Mouse (Mus musculus) forebrain, embryonic 16.5 days (tissue): ENCODE measurements around the gene Kcnh7. TPM values are rescaled to one million over a fixed set of nuclear protein-coding genes. Genes with fewer than 3 reads are reported as not detected.

Source experiments
- ATAC-seq: fragments of 200-750 bp; cut with Nextera tagmentation; 2 replicates; pipeline ENCODE4 v1.8.0; 2017; ENCODE audit warnings: mild to moderate bottlenecking, moderate library complexity
- H3K27ac ChIP-seq: fragments of 300-500 bp; sonication (generic); 2 replicates; pipeline ENCODE4 v1.5.1; 2014; ENCODE audit warnings: low read length, control low read depth
- H3K27me3 ChIP-seq: fragments of 300-500 bp; sonication (generic); replicated peaks from 2 replicates; pipeline ENCODE4 v1.6.1; 2014; ENCODE audit warnings: low read length; ENCODE audit not compliant: control insufficient read depth, insufficient read depth
- H3K36me3 ChIP-seq: fragments of 300-500 bp; sonication (generic); 2 replicates; pipeline ENCODE4 v1.6.1; 2014; ENCODE audit not compliant: control insufficient read depth, insufficient read depth
- H3K4me1 ChIP-seq: fragments of 300-500 bp; sonication (generic); replicated peaks from 2 replicates; pipeline ENCODE4 v1.6.1; 2014; ENCODE audit warnings: low read length; ENCODE audit not compliant: control insufficient read depth, insufficient read depth
- H3K4me2 ChIP-seq: fragments of 300-500 bp; sonication (generic); 2 replicates; pipeline ENCODE4 v1.6.1; 2014; ENCODE audit warnings: mild to moderate bottlenecking, low read length, control low read depth
- H3K4me3 ChIP-seq: fragments of 300-500 bp; sonication (generic); replicated peaks from 2 replicates; pipeline ENCODE4 v1.5.1; 2014; ENCODE audit warnings: mild to moderate bottlenecking, low read length, control low read depth
- H3K9ac ChIP-seq: fragments of 300-500 bp; sonication (generic); replicated peaks from 2 replicates; pipeline ENCODE4 v1.6.1; 2014; ENCODE audit warnings: low read depth, low read length, control low read depth
- H3K9me3 ChIP-seq: fragments of 300-500 bp; sonication (generic); 2 replicates; pipeline ENCODE4 v1.6.1; 2016; ENCODE audit warnings: low read length; ENCODE audit not compliant: control insufficient read depth
- WGBS: fragments of 180-500 bp; shearing (Covaris S2); extraction: QIAGEN DNeasy Blood & Tissue Kit; methylation state at CpG from one replicate; pipeline ENCODE4 v1.1.7; 2014; 5-methylcytosine and 5-hydroxymethylcytosine counted together
- polyA plus RNA-seq: library from polyadenylated mRNA; unstranded; fragments of >200 nt; fragmentation: Nextera tagmentation; extraction: Ambion mirVana; gene quantifications from 2 replicates; pipeline ENCODE4 v1.2.1, GENCODE M21; 2015

The Kcnh7 gene
- polyA plus RNA-seq, 1 experiment from 2014 or later: 14.1 TPM

- no peaks in the 10 kb centered on the region for H3K9me3 ChIP-seq
- H3K4me2 ChIP-seq: no peak overlapping the region
- WGBS: 69% methylated on average over 2 of the region's 2 CpGs
- no peaks in the 10 kb centered on the region for H3K27me3 ChIP-seq
- H3K27ac ChIP-seq: no peak overlapping the region
- no peak overlapping the region for H3K9ac ChIP-seq
- no peak; the same call in 1 of the 2 replicates for ATAC-seq
- H3K4me3 ChIP-seq: no peak overlapping the region
- H3K4me1 ChIP-seq: peaks cover 3% of the 10 kb centered on the region; the same call in 1 of the 2 replicates
- H3K36me3 ChIP-seq: no peaks in the 10 kb centered on the region
Measured at GRCm38 (mm10) chr2:62997692-62998091, 186.4 kb downstream of the Kcnh7 start.

GRCm38 (mm10) chr2:62988616-62989015 is 195.5 kb downstream of the Kcnh7 start:
- H3K27me3 ChIP-seq: no peaks in the 10 kb centered on the region
- H3K4me3 ChIP-seq: no peak overlapping the region
- H3K27ac ChIP-seq: no peak overlapping the region
- no peak for ATAC-seq
- H3K9ac ChIP-seq: no peak overlapping the region
- H3K4me1 ChIP-seq: no peaks in the 10 kb centered on the region
- no peaks in the 10 kb centered on the region for H3K36me3 ChIP-seq
- no peak overlapping the region for H3K4me2 ChIP-seq
- no peaks in the 10 kb centered on the region for H3K9me3 ChIP-seq

GRCm38 (mm10) chr2:62983936-62984335 is 200.2 kb downstream of the Kcnh7 start:
- Histone ChIP-seq H3K4me1 (no peaks in the 10 kb centered on the region), H3K4me2 (no peak overlapping the region), H3K9me3 (no peaks in the 10 kb centered on the region), H3K9ac (no peak overlapping the region), H3K36me3 (no peaks in the 10 kb centered on the region), H3K27ac (no peak overlapping the region), H3K4me3 (no peak overlapping the region), H3K27me3 (no peaks in the 10 kb centered on the region)
- 33% methylated on average over 2 of the region's 2 CpGs for WGBS
- no peak for ATAC-seq

- Histone ChIP-seq H3K4me1 (no peaks in the 10 kb centered on the region), H3K9me3 (peaks cover 5% of the 10 kb centered on the region; the same call in 1 of the 2 replicates), H3K4me3 (no peak overlapping the region), H3K27me3 (no peaks in the 10 kb centered on the region), H3K36me3 (no peaks in the 10 kb centered on the region), H3K9ac (no peak overlapping the region), H3K4me2 (no peak overlapping the region), H3K27ac (no peak overlapping the region)
- WGBS: 77% methylated on average over 1 of the region's 1 CpGs
- ATAC-seq: no peak
Measured at GRCm38 (mm10) chr2:62935273-62935874, 248.7 kb downstream of the Kcnh7 start.

GRCm38 (mm10) chr2:62928494-62928893 is 255.6 kb downstream of the Kcnh7 start:
- Histone ChIP-seq H3K9ac (no peak overlapping the region), H3K9me3 (no peaks in the 10 kb centered on the region), H3K4me2 (no peak overlapping the region), H3K4me3 (no peak overlapping the region), H3K36me3 (no peaks in the 10 kb centered on the region), H3K4me1 (no peaks in the 10 kb centered on the region), H3K27me3 (no peaks in the 10 kb centered on the region), H3K27ac (no peak overlapping the region)
- 85% methylated on average over 3 of the region's 3 CpGs for WGBS
- no peak for ATAC-seq

- WGBS: 78% methylated on average over 3 of the region's 3 CpGs
- no peaks in the 10 kb centered on the region for H3K9me3 ChIP-seq
- ATAC-seq: no peak
Measured at GRCm38 (mm10) chr2:62928065-62928464, 256.0 kb downstream of the Kcnh7 start.

GRCm38 (mm10) chr2:62923803-62924202 is 260.3 kb downstream of the Kcnh7 start:
- no peak overlapping the region for H3K4me3 ChIP-seq
- no peak overlapping the region for H3K4me2 ChIP-seq
- no peak for ATAC-seq
- no peaks in the 10 kb centered on the region for H3K27me3 ChIP-seq
- H3K27ac ChIP-seq: no peak overlapping the region
- WGBS: 50% methylated on average over 4 of the region's 4 CpGs
- H3K9ac ChIP-seq: no peak overlapping the region
- no peaks in the 10 kb centered on the region for H3K36me3 ChIP-seq
- H3K9me3 ChIP-seq: no peaks in the 10 kb centered on the region
- H3K4me1 ChIP-seq: no peaks in the 10 kb centered on the region

More at GRCm38 (mm10) chr2:62928065-62928464, 256.0 kb downstream of the Kcnh7 start:
- Histone ChIP-seq H3K4me3 (no peak overlapping the region), H3K4me1 (no peaks in the 10 kb centered on the region), H3K4me2 (no peak overlapping the region), H3K27me3 (no peaks in the 10 kb centered on the region), H3K36me3 (no peaks in the 10 kb centered on the region), H3K9ac (no peak overlapping the region), H3K27ac (no peak overlapping the region)

GRCm38 (mm10) chr2:62907688-62908087 is 276.4 kb downstream of the Kcnh7 start:
- no peak overlapping the region for H3K9ac ChIP-seq
- no peak overlapping the region for H3K27ac ChIP-seq
- H3K9me3 ChIP-seq: no peaks in the 10 kb centered on the region
- no peaks in the 10 kb centered on the region for H3K27me3 ChIP-seq
- no peak overlapping the region for H3K4me2 ChIP-seq
- WGBS: 91% methylated on average over 3 of the region's 3 CpGs
- no peak for ATAC-seq
- H3K36me3 ChIP-seq: no peaks in the 10 kb centered on the region
- H3K4me1 ChIP-seq: no peaks in the 10 kb centered on the region
- no peak overlapping the region for H3K4me3 ChIP-seq

- H3K4me3 ChIP-seq: no peak overlapping the region
- no peaks in the 10 kb centered on the region for H3K27me3 ChIP-seq
- no peak overlapping the region for H3K27ac ChIP-seq
- no peak for ATAC-seq
- no peaks in the 10 kb centered on the region for H3K36me3 ChIP-seq
- no peak overlapping the region for H3K9ac ChIP-seq
- no peaks in the 10 kb centered on the region for H3K4me1 ChIP-seq
- H3K9me3 ChIP-seq: no peaks in the 10 kb centered on the region
- H3K4me2 ChIP-seq: no peak overlapping the region
- WGBS: 83% methylated on average over 1 of the region's 1 CpGs
Measured at GRCm38 (mm10) chr2:62902363-62903353, 281.4 kb downstream of the Kcnh7 start.
